Mouse (Mus musculus) kidney, embryonic 15.5 days (tissue): ENCODE measurements at regions not wholly inside any gene's neighbourhood (a gene's known extent, or its start where the extent isn't known, plus 50 kb on each side); places are given as distances from the start of the nearest gene placed in this dataset.

Experiments
- ATAC-seq: fragments of 200-750 bp; cut with Nextera tagmentation; replicated peaks from 2 replicates; pipeline ENCODE4 v1.8.0; 2017; ENCODE audit warnings: moderate TSS enrichment; ENCODE audit not compliant: low FRiP score
- H3K27ac ChIP-seq: fragments of 300-500 bp; sonication (generic); 2 replicates; pipeline ENCODE4 v1.5.1; 2015; ENCODE audit warnings: mild to moderate bottlenecking, inconsistent platforms
- H3K27me3 ChIP-seq: fragments of 300-500 bp; sonication (generic); 2 replicates; pipeline ENCODE4 v1.6.1; 2015; ENCODE audit warnings: inconsistent platforms
- H3K36me3 ChIP-seq: fragments of 300-500 bp; sonication (generic); 2 replicates; pipeline ENCODE4 v1.6.1; 2015; ENCODE audit warnings: inconsistent platforms
- H3K4me1 ChIP-seq: fragments of 300-500 bp; sonication (generic); 2 replicates; pipeline ENCODE4 v1.6.1; 2015; ENCODE audit warnings: inconsistent platforms
- H3K4me2 ChIP-seq: fragments of 300-500 bp; sonication (generic); 2 replicates; pipeline ENCODE4 v1.6.1; 2015; ENCODE audit warnings: moderate library complexity, mild to moderate bottlenecking, inconsistent platforms
- H3K4me3 ChIP-seq: fragments of 300-500 bp; sonication (generic); replicated peaks from 2 replicates; pipeline ENCODE4 v1.5.1; 2015; ENCODE audit warnings: mild to moderate bottlenecking, inconsistent platforms
- H3K9ac ChIP-seq: fragments of 300-500 bp; sonication (generic); 2 replicates; pipeline ENCODE4 v1.6.1; 2015; ENCODE audit warnings: mild to moderate bottlenecking, inconsistent platforms
- H3K9me3 ChIP-seq: fragments of 300-500 bp; sonication (generic); replicated peaks from 2 replicates; pipeline ENCODE4 v1.6.1; 2016; ENCODE audit warnings: inconsistent platforms
- WGBS: fragments of 180-500 bp; shearing (Covaris S2); methylation state at CpG from one replicate; pipeline ENCODE4 v1.1.7; 2015; ENCODE audit warnings: mixed read lengths; 5-methylcytosine and 5-hydroxymethylcytosine counted together

- Histone ChIP-seq H3K9ac (no peak overlapping the region), H3K4me2 (no peak overlapping the region), H3K4me3 (no peak overlapping the region), H3K27me3 (peaks cover 18% of the 10 kb centered on the region; the same call in 1 of the 2 replicates), H3K9me3 (no peaks in the 10 kb centered on the region), H3K4me1 (peaks cover 4% of the 10 kb centered on the region; the same call in 1 of the 2 replicates), H3K27ac (no peak overlapping the region), H3K36me3 (no peaks in the 10 kb centered on the region)
- no peak for ATAC-seq
- 89% methylated on average over 14 of the region's 14 CpGs for WGBS
Observed at GRCm38 (mm10) chr17:29775836-29776235, 59.0 kb upstream of the Ccdc167 start.

- Histone ChIP-seq H3K4me3 (no peak overlapping the region), H3K27me3 (peaks cover 18% of the 10 kb centered on the region; the same call in 1 of the 2 replicates), H3K9ac (no peak overlapping the region), H3K4me1 (peaks cover 11% of the 10 kb centered on the region; the same call in 1 of the 2 replicates), H3K36me3 (no peaks in the 10 kb centered on the region), H3K9me3 (no peaks in the 10 kb centered on the region), H3K27ac (no peak overlapping the region), H3K4me2 (no peak overlapping the region)
- WGBS = 20% methylated on average over 14 of the region's 14 CpGs
- ATAC-seq = no peak
Observed at GRCm38 (mm10) chr17:29773339-29773738, 56.5 kb upstream of the Ccdc167 start.

GRCm38 (mm10) chr17:29770914-29771313 is 54.1 kb upstream of the Ccdc167 start:
- ATAC-seq = peak; percentile 50

GRCm38 (mm10) chr17:29769631-29770030 is 52.8 kb upstream of the Ccdc167 start:
- no peak overlapping the region for H3K4me3 ChIP-seq
- no peak for ATAC-seq
- 78% methylated on average over 10 of the region's 10 CpGs for WGBS
- H3K36me3 ChIP-seq = no peaks in the 10 kb centered on the region
- H3K27me3 ChIP-seq = peaks cover 19% of the 10 kb centered on the region; the same call in 1 of the 2 replicates
- no peak overlapping the region for H3K27ac ChIP-seq
- H3K4me1 ChIP-seq = peaks cover 11% of the 10 kb centered on the region; the same call in 1 of the 2 replicates
- no peaks in the 10 kb centered on the region for H3K9me3 ChIP-seq
- no peak overlapping the region for H3K4me2 ChIP-seq
- H3K9ac ChIP-seq = no peak overlapping the region

More at GRCm38 (mm10) chr17:29770914-29771313, 54.1 kb upstream of the Ccdc167 start:
- H3K4me1 ChIP-seq = peaks cover 11% of the 10 kb centered on the region; the same call in 1 of the 2 replicates
- H3K4me3 ChIP-seq = no peak overlapping the region
- no peak overlapping the region for H3K9ac ChIP-seq
- no peak overlapping the region for H3K27ac ChIP-seq
- no peaks in the 10 kb centered on the region for H3K36me3 ChIP-seq
- no peaks in the 10 kb centered on the region for H3K9me3 ChIP-seq
- no peak overlapping the region for H3K4me2 ChIP-seq
- 25% methylated on average over 9 of the region's 9 CpGs for WGBS
- H3K27me3 ChIP-seq = peaks cover 21% of the 10 kb centered on the region; the same call in 1 of the 2 replicates

GRCm38 (mm10) chr17:29769143-29769542 is 52.3 kb upstream of the Ccdc167 start:
- Histone ChIP-seq H3K27ac (no peak overlapping the region), H3K9ac (no peak overlapping the region), H3K4me1 (peaks cover 11% of the 10 kb centered on the region; the same call in 1 of the 2 replicates), H3K27me3 (peaks cover 15% of the 10 kb centered on the region; the same call in 1 of the 2 replicates), H3K4me3 (no peak overlapping the region), H3K9me3 (no peaks in the 10 kb centered on the region), H3K4me2 (no peak overlapping the region), H3K36me3 (no peaks in the 10 kb centered on the region)
- ATAC-seq = no peak
- 51% methylated on average over 7 of the region's 7 CpGs for WGBS

GRCm38 (mm10) chr17:29768642-29769041 is 51.8 kb upstream of the Ccdc167 start:
- H3K9me3 ChIP-seq = no peaks in the 10 kb centered on the region
- H3K27ac ChIP-seq = no peak overlapping the region
- H3K4me2 ChIP-seq = no peak overlapping the region
- peaks cover 11% of the 10 kb centered on the region; the same call in 1 of the 2 replicates for H3K27me3 ChIP-seq
- no peak for ATAC-seq
- 58% methylated on average over 5 of the region's 5 CpGs for WGBS
- H3K36me3 ChIP-seq = no peaks in the 10 kb centered on the region
- peaks cover 11% of the 10 kb centered on the region; the same call in 1 of the 2 replicates for H3K4me1 ChIP-seq
- H3K4me3 ChIP-seq = no peak overlapping the region
- H3K9ac ChIP-seq = no peak overlapping the region
